Mouse (Mus musculus) CH12.LX (cell line): ENCODE results near the gene Clec10a. TPM values are rescaled to one million over a fixed set of nuclear protein-coding genes. Genes with fewer than 3 reads are reported as not detected.
"Not testable (repeated sequence)": the region's sequence is repeated elsewhere in the genome, so short reads cannot be mapped to it uniquely, and the experiment has no call there.

Experiments
- DNase-seq: peaks from one replicate; pipeline ENCODE4 v3.0.0-alpha.2; 2013; ENCODE audit errors: extremely low read depth
- H3K27ac ChIP-seq: 2 replicates; pipeline ENCODE4 v1.5.1; 2012; ENCODE audit warnings: low read depth, mild to moderate bottlenecking, control low read depth, moderate library complexity; ENCODE audit not compliant: insufficient read depth
- H3K27me3 ChIP-seq: replicated peaks from 2 replicates; pipeline ENCODE3; 2012; ENCODE audit warnings: inconsistent platforms
- H3K36me3 ChIP-seq, 2 experiments: replicated peaks in 1 of 2; 2 replicates each; pipeline versions ENCODE3 to v1.6.1; 2012; ENCODE audit warnings: inconsistent platforms in 1 of 2, low read length in 1 of 2, mild to moderate bottlenecking in 1 of 2, mixed read lengths in 1 of 2, moderate library complexity in 1 of 2; ENCODE audit not compliant: control insufficient read depth in 1 of 2, insufficient read depth in 1 of 2
- H3K4me1 ChIP-seq, 2 experiments: 2 replicates each; pipeline ENCODE4 v1.6.1; 2012; ENCODE audit warnings: inconsistent platforms in 1 of 2, moderate library complexity in 1 of 2; ENCODE audit not compliant: insufficient read depth in 2 of 2, control insufficient read depth in 1 of 2
- H3K4me2 ChIP-seq: 2 replicates; pipeline ENCODE4 v1.6.1; 2012; ENCODE audit warnings: low read depth, mild to moderate bottlenecking, control low read depth; ENCODE audit not compliant: poor library complexity, insufficient read depth, severe bottlenecking
- H3K4me3 ChIP-seq, 3 experiments: fragments of 150-350 bp in 1 of 3; sonication (generic) in 1 of 3; replicated peaks in 1 of 3; 2 replicates each; pipeline versions ENCODE3 to v1.5.1; 2011 to 2012; ENCODE audit warnings: low read depth in 2 of 3, low read length in 2 of 3, mild to moderate bottlenecking in 2 of 3, moderate library complexity in 2 of 3, control low read depth in 1 of 3, improper control_type of control experiment in 1 of 3, inconsistent platforms in 1 of 3, mixed read lengths in 1 of 3; ENCODE audit not compliant: poor library complexity in 1 of 3
- H3K79me2 ChIP-seq: replicated peaks from 2 replicates; pipeline ENCODE4 v1.6.1; 2012; ENCODE audit warnings: mild to moderate bottlenecking, moderate library complexity; ENCODE audit not compliant: control insufficient read depth, poor library complexity, insufficient read depth, severe bottlenecking; ENCODE audit errors: extremely low read depth
- H3K9ac ChIP-seq: 2 replicates; pipeline ENCODE4 v1.6.1; 2012; ENCODE audit warnings: low read depth, mild to moderate bottlenecking, control low read depth, moderate library complexity; ENCODE audit not compliant: insufficient read depth
- H3K9me3 ChIP-seq: replicated peaks from 2 replicates; pipeline ENCODE3; 2012; ENCODE audit warnings: low read length, inconsistent platforms, mixed read lengths
- ELF1 ChIP-seq: IDR thresholded peaks from 2 replicates; pipeline ENCODE4 v1.6.1; 2014; ENCODE audit warnings: low read depth, mild to moderate bottlenecking, inconsistent platforms, low read length, improper control_type of control experiment
- EP300 ChIP-seq: IDR thresholded peaks from 2 replicates; pipeline ENCODE4 v1.6.1; 2011; ENCODE audit warnings: low read length, improper control_type of control experiment
- IRF4 ChIP-seq: IDR thresholded peaks from 2 replicates; pipeline ENCODE4 v1.6.1; 2014; ENCODE audit warnings: low read depth, mild to moderate bottlenecking, inconsistent platforms, low read length, improper control_type of control experiment
- JUN ChIP-seq: IDR thresholded peaks from 2 replicates; pipeline ENCODE4 v1.6.1; 2011; ENCODE audit warnings: low read depth, mild to moderate bottlenecking, low read length, improper control_type of control experiment, moderate library complexity; ENCODE audit not compliant: insufficient read depth
- JUND ChIP-seq: conservative IDR thresholded peaks from 2 replicates; pipeline ENCODE4 v1.6.1; 2011; ENCODE audit warnings: low read depth, low read length, improper control_type of control experiment
- KAT2A ChIP-seq: IDR thresholded peaks from 2 replicates; pipeline ENCODE4 v1.6.1; 2012; ENCODE audit warnings: low read length, improper control_type of control experiment, inconsistent platforms; ENCODE audit not compliant: insufficient replicate concordance
- MAFK ChIP-seq: IDR thresholded peaks from 2 replicates; pipeline ENCODE4 v1.6.1; 2011; ENCODE audit warnings: low read length, improper control_type of control experiment; ENCODE audit not compliant: insufficient replicate concordance
- MEF2A ChIP-seq: IDR thresholded peaks from 2 replicates; pipeline ENCODE4 v1.6.1; 2014; ENCODE audit warnings: low read depth, mild to moderate bottlenecking, inconsistent platforms, low read length, improper control_type of control experiment, borderline replicate concordance
- MXI1 ChIP-seq: IDR thresholded peaks from 2 replicates; pipeline ENCODE4 v1.6.1; 2011; ENCODE audit warnings: mild to moderate bottlenecking, low read depth, low read length, improper control_type of control experiment
- MYC ChIP-seq: IDR thresholded peaks from 2 replicates; pipeline ENCODE4 v1.6.1; 2011; ENCODE audit warnings: low read depth, mild to moderate bottlenecking, improper control_type of control experiment, low read length
- NRF1 ChIP-seq: IDR thresholded peaks from 2 replicates; pipeline ENCODE4 v1.6.1; 2014; ENCODE audit warnings: low read depth, mild to moderate bottlenecking, inconsistent platforms, low read length, improper control_type of control experiment, moderate library complexity
- TBP ChIP-seq: conservative IDR thresholded peaks from 2 replicates; pipeline ENCODE4 v1.6.1; 2011; ENCODE audit warnings: low read depth, low read length, improper control_type of control experiment
- USF2 ChIP-seq: conservative IDR thresholded peaks from 2 replicates; pipeline ENCODE4 v1.6.1; 2011; ENCODE audit warnings: low read depth, low read length, improper control_type of control experiment
- dilution Hi-C: fragments of 300-500 bp; cut with MboI; formaldehyde crosslinking; loops from 2 replicates; pipeline ENCODE4 v1.14.3; 2020; ENCODE audit warnings: low sequenced_read_pairs; ENCODE audit not compliant: extremely low pct_unique_long_range_greater_than_20kb, extremely low pct_ligation_motif_present
- in situ Hi-C: fragments of 300-500 bp; cut with MboI; formaldehyde crosslinking; loops from 3 replicates; pipeline ENCODE4 v1.14.3; 2019; ENCODE audit warnings: low sequenced_read_pairs, low pct_ligation_motif_present, low pct_unique_long_range_greater_than_20kb, mixed read lengths
- polyA plus RNA-seq: library from polyadenylated mRNA; unstranded; fragments of >175 nt; gene quantifications from 2 replicates; pipeline ENCODE4 v1.2.1, GENCODE M21; 2012; ENCODE audit warnings: low read depth; ENCODE audit not compliant: insufficient read length
- total RNA-seq, 2 experiments: library from RNA; depleted of rRNA; stranded (reverse); fragments of 300-350 nt in 1 of 2; fragments of >200 nt in 1 of 2; gene quantifications; 2 replicates each; pipeline ENCODE4 v1.2.3; 2012 to 2014

Gene Clec10a
- total and polyA plus RNA-seq, 3 experiments = not detected

DNA sequence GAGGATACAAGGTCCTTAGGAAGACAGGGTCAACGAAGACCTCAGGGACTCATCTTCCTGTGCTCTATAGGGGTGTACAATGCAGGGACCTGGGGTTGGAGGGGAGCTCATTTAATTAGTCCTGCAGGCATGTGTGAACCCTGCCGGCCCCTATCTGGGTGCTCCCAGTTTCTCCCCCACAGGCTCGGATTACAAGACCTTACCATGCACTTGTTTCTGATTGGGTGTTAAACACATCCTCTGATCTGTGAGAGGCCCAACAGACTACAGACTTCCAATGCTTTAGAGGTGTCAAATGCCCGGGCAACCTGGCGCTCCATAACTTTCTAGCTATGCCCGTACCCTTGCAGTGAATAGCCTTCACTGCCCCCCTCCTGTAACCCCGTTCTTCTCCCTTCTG lies 12.1 kb downstream of the Clec10a start:
- H3K4me2 ChIP-seq = no peak overlapping the region
- H3K9me3 ChIP-seq = peaks cover 2% of the 10 kb centered on the region
- dilution Hi-C loops = no loop called here

DNA sequence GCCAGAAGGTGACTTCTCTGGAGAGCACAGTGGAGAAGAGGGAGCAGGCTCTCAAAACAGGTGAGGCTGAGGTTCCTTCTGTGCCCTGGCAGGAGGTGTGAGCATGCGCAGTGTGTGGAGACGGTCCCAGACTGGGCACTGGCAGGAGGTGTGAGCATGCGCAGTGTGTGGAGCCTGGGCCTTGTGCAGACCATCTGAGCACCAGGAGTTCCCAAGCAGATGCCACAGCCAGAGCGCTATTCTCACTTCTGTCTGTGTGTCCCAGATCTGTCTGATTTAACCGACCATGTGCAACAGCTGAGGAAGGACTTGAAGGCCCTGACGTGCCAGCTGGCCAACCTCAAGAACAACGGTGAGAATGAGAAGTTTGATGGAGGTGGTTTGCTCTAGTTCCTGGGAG lies 13.5 kb downstream of the Clec10a start:
- peaks cover 50% of the 10 kb centered on the region for H3K27me3 ChIP-seq
- in situ Hi-C loops, H3K27ac ChIP-seq, dilution Hi-C loops, H3K9me3 ChIP-seq, H3K4me1 ChIP-seq, DNase-seq, H3K9ac ChIP-seq, H3K4me3 ChIP-seq, H3K4me2 ChIP-seq, H3K79me2 ChIP-seq, H3K36me3 ChIP-seq: not testable (repeated sequence)

More for the DNA sequence above, 12.1 kb downstream of the Clec10a start:
- TF ChIP-seq MYC (no peak), MXI1 (no peak), JUND (no peak), MEF2A (no peak), NRF1 (no peak), EP300 (no peak), MAFK (no peak)
- TF ChIP-seq, all 38 proteins: peak for 0
- H3K4me3 ChIP-seq = no peak overlapping the region
- DNase-seq = no peak
- peaks cover 62% of the 10 kb centered on the region for H3K27me3 ChIP-seq
- H3K27ac ChIP-seq = no peak overlapping the region
- in situ Hi-C loops = no loop called here
- H3K9ac ChIP-seq = no peak overlapping the region
- H3K36me3 ChIP-seq = no peaks in the 10 kb centered on the region
- H3K79me2 ChIP-seq = no peaks in the 10 kb centered on the region
- 0 out of 4 replicates have a peak, but pooled peaks cover 0 to 2% of the 10 kb centered on the region in 2 experiments for H3K4me1 ChIP-seq

DNA sequence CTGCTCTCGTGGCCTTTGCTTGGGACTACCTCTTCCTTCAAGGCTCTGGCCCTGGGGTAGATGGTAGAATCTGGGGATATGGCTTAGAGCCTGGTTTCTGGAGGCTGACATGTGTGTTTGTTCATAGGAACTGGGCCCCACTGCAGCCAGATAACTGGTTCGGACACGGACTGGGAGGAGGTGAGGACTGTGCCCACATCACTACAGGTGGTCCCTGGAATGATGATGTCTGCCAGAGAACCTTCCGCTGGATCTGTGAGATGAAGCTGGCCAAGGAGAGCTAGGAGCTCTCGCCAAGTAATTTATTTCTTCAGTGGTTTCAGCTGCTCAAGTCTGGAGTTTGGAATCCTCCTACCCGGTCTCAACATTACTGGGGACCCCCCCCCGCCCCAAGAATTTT lies 14.3 kb downstream of the Clec10a start:
- H3K27ac ChIP-seq = no peak overlapping the region
- no peak for TF ChIP-seq JUN
- no peak for TF ChIP-seq USF2
- TF ChIP-seq EP300 = no peak
- TF ChIP-seq TBP = no peak
- TF ChIP-seq IRF4 = no peak
- no peak for TF ChIP-seq ELF1
- TF ChIP-seq KAT2A = no peak
- dilution Hi-C loops = no loop called here

More for the DNA sequence above, 14.3 kb downstream of the Clec10a start:
- in situ Hi-C loops = no loop called here
- Histone ChIP-seq H3K4me1 (0 out of 4 replicates have a peak, but pooled peaks cover 2 to 5% of the 10 kb centered on the region in 2 experiments), H3K9ac (no peak overlapping the region), H3K79me2 (no peaks in the 10 kb centered on the region), H3K36me3 (no peaks in the 10 kb centered on the region), H3K27me3 (peaks cover 41% of the 10 kb centered on the region), H3K9me3 (peaks cover 2% of the 10 kb centered on the region), H3K4me3 (no peak overlapping the region), H3K4me2 (no peak overlapping the region)
- DNase-seq = no peak
